Mouse (Mus musculus) CH12.LX (cell line): ENCODE data around the gene Rybp. TPM values are rescaled to one million over a fixed set of nuclear protein-coding genes. Genes with fewer than 3 reads are reported as not detected.

Experiments
- DNase-seq: peaks from one replicate; pipeline ENCODE4 v3.0.0-alpha.2; 2013; ENCODE audit errors: extremely low read depth
- H3K27ac ChIP-seq: 2 replicates; pipeline ENCODE4 v1.5.1; 2012; ENCODE audit warnings: low read depth, mild to moderate bottlenecking, control low read depth, moderate library complexity; ENCODE audit not compliant: insufficient read depth
- H3K27me3 ChIP-seq: replicated peaks from 2 replicates; pipeline ENCODE3; 2012; ENCODE audit warnings: inconsistent platforms
- H3K36me3 ChIP-seq, 2 experiments: replicated peaks in 1 of 2; 2 replicates each; pipeline versions ENCODE3 to v1.6.1; 2012; ENCODE audit warnings: inconsistent platforms in 1 of 2, low read length in 1 of 2, mild to moderate bottlenecking in 1 of 2, mixed read lengths in 1 of 2, moderate library complexity in 1 of 2; ENCODE audit not compliant: control insufficient read depth in 1 of 2, insufficient read depth in 1 of 2
- H3K4me1 ChIP-seq, 2 experiments: 2 replicates each; pipeline ENCODE4 v1.6.1; 2012; ENCODE audit warnings: inconsistent platforms in 1 of 2, moderate library complexity in 1 of 2; ENCODE audit not compliant: insufficient read depth in 2 of 2, control insufficient read depth in 1 of 2
- H3K4me2 ChIP-seq: 2 replicates; pipeline ENCODE4 v1.6.1; 2012; ENCODE audit warnings: low read depth, mild to moderate bottlenecking, control low read depth; ENCODE audit not compliant: poor library complexity, insufficient read depth, severe bottlenecking
- H3K4me3 ChIP-seq, 3 experiments: fragments of 150-350 bp in 1 of 3; sonication (generic) in 1 of 3; replicated peaks in 1 of 3; 2 replicates each; pipeline versions ENCODE3 to v1.5.1; 2011 to 2012; ENCODE audit warnings: low read depth in 2 of 3, low read length in 2 of 3, mild to moderate bottlenecking in 2 of 3, moderate library complexity in 2 of 3, control low read depth in 1 of 3, improper control_type of control experiment in 1 of 3, inconsistent platforms in 1 of 3, mixed read lengths in 1 of 3; ENCODE audit not compliant: poor library complexity in 1 of 3
- H3K79me2 ChIP-seq: replicated peaks from 2 replicates; pipeline ENCODE4 v1.6.1; 2012; ENCODE audit warnings: mild to moderate bottlenecking, moderate library complexity; ENCODE audit not compliant: control insufficient read depth, poor library complexity, insufficient read depth, severe bottlenecking; ENCODE audit errors: extremely low read depth
- H3K9ac ChIP-seq: 2 replicates; pipeline ENCODE4 v1.6.1; 2012; ENCODE audit warnings: low read depth, mild to moderate bottlenecking, control low read depth, moderate library complexity; ENCODE audit not compliant: insufficient read depth
- H3K9me3 ChIP-seq: replicated peaks from 2 replicates; pipeline ENCODE3; 2012; ENCODE audit warnings: low read length, inconsistent platforms, mixed read lengths
- BHLHE40 ChIP-seq: IDR thresholded peaks from 2 replicates; pipeline ENCODE4 v1.6.1; 2011; ENCODE audit warnings: mild to moderate bottlenecking, low read depth, low read length, improper control_type of control experiment
- CHD2 ChIP-seq: IDR thresholded peaks from 2 replicates; pipeline ENCODE4 v1.6.1; 2011; ENCODE audit warnings: low read length, improper control_type of control experiment
- E2F4 ChIP-seq: IDR thresholded peaks from 2 replicates; pipeline ENCODE4 v1.6.1; 2011; ENCODE audit warnings: low read depth, low read length, improper control_type of control experiment; ENCODE audit not compliant: insufficient replicate concordance
- IRF4 ChIP-seq: IDR thresholded peaks from 2 replicates; pipeline ENCODE4 v1.6.1; 2014; ENCODE audit warnings: low read depth, mild to moderate bottlenecking, inconsistent platforms, low read length, improper control_type of control experiment
- JUN ChIP-seq: IDR thresholded peaks from 2 replicates; pipeline ENCODE4 v1.6.1; 2011; ENCODE audit warnings: low read depth, mild to moderate bottlenecking, low read length, improper control_type of control experiment, moderate library complexity; ENCODE audit not compliant: insufficient read depth
- KAT2A ChIP-seq: IDR thresholded peaks from 2 replicates; pipeline ENCODE4 v1.6.1; 2012; ENCODE audit warnings: low read length, improper control_type of control experiment, inconsistent platforms; ENCODE audit not compliant: insufficient replicate concordance
- MEF2A ChIP-seq: IDR thresholded peaks from 2 replicates; pipeline ENCODE4 v1.6.1; 2014; ENCODE audit warnings: low read depth, mild to moderate bottlenecking, inconsistent platforms, low read length, improper control_type of control experiment, borderline replicate concordance
- PAX5 ChIP-seq: IDR thresholded peaks from 2 replicates; pipeline ENCODE4 v1.6.1; 2012; ENCODE audit warnings: low read length, inconsistent platforms, mixed read lengths
- POLR2A ChIP-seq: IDR thresholded peaks from 2 replicates; pipeline ENCODE4 v1.6.1; 2011; ENCODE audit warnings: low read depth, mild to moderate bottlenecking, improper control_type of control experiment, low read length
- RAD21 ChIP-seq: IDR thresholded peaks from 2 replicates; pipeline ENCODE4 v1.6.1; 2011; ENCODE audit warnings: low read depth, mild to moderate bottlenecking, low read length, improper control_type of control experiment, moderate library complexity
- RCOR1 ChIP-seq: conservative IDR thresholded peaks from 2 replicates; pipeline ENCODE4 v1.6.1; 2012; ENCODE audit warnings: low read depth, mild to moderate bottlenecking, inconsistent platforms, low read length, improper control_type of control experiment
- SIN3A ChIP-seq: IDR thresholded peaks from 2 replicates; pipeline ENCODE4 v1.6.1; 2012; ENCODE audit warnings: low read length, improper control_type of control experiment, inconsistent platforms
- SMC3 ChIP-seq: IDR thresholded peaks from 2 replicates; pipeline ENCODE4 v1.6.1; 2011; ENCODE audit warnings: low read depth, low read length, improper control_type of control experiment
- UBTF ChIP-seq: IDR thresholded peaks from 2 replicates; pipeline ENCODE4 v1.6.1; 2012; ENCODE audit warnings: low read depth, mild to moderate bottlenecking, inconsistent platforms, low read length, improper control_type of control experiment, moderate library complexity
- USF1 ChIP-seq: IDR thresholded peaks from 2 replicates; pipeline ENCODE4 v1.6.1; 2014; ENCODE audit warnings: low read depth, mild to moderate bottlenecking, inconsistent platforms, low read length, improper control_type of control experiment
- USF2 ChIP-seq: conservative IDR thresholded peaks from 2 replicates; pipeline ENCODE4 v1.6.1; 2011; ENCODE audit warnings: low read depth, low read length, improper control_type of control experiment
- ZC3H11A ChIP-seq: IDR thresholded peaks from 2 replicates; pipeline ENCODE4 v1.6.1; 2012; ENCODE audit warnings: low read depth, mild to moderate bottlenecking, inconsistent platforms, low read length, improper control_type of control experiment
- ZKSCAN1 ChIP-seq: IDR thresholded peaks from 2 replicates; pipeline ENCODE4 v1.6.1; 2012; ENCODE audit warnings: low read depth, inconsistent platforms, low read length, improper control_type of control experiment, borderline replicate concordance
- ZMIZ1 ChIP-seq: IDR thresholded peaks from 2 replicates; pipeline ENCODE4 v1.6.1; 2012; ENCODE audit warnings: low read depth, mild to moderate bottlenecking, inconsistent platforms, low read length, improper control_type of control experiment
- dilution Hi-C: fragments of 300-500 bp; cut with MboI; formaldehyde crosslinking; loops from 2 replicates; pipeline ENCODE4 v1.14.3; 2020; ENCODE audit warnings: low sequenced_read_pairs; ENCODE audit not compliant: extremely low pct_unique_long_range_greater_than_20kb, extremely low pct_ligation_motif_present
- in situ Hi-C: fragments of 300-500 bp; cut with MboI; formaldehyde crosslinking; loops from 3 replicates; pipeline ENCODE4 v1.14.3; 2019; ENCODE audit warnings: low sequenced_read_pairs, low pct_ligation_motif_present, low pct_unique_long_range_greater_than_20kb, mixed read lengths
- polyA plus RNA-seq: library from polyadenylated mRNA; unstranded; fragments of >175 nt; gene quantifications from 2 replicates; pipeline ENCODE4 v1.2.1, GENCODE M21; 2012; ENCODE audit warnings: low read depth; ENCODE audit not compliant: insufficient read length
- total RNA-seq, 2 experiments: library from RNA; depleted of rRNA; stranded (reverse); fragments of 300-350 nt in 1 of 2; fragments of >200 nt in 1 of 2; gene quantifications; 2 replicates each; pipeline ENCODE4 v1.2.3; 2012 to 2014

The Rybp gene
- total and polyA plus RNA-seq, 3 experiments, result 9.1 to 27.4 (median 23.6) TPM

DNA sequence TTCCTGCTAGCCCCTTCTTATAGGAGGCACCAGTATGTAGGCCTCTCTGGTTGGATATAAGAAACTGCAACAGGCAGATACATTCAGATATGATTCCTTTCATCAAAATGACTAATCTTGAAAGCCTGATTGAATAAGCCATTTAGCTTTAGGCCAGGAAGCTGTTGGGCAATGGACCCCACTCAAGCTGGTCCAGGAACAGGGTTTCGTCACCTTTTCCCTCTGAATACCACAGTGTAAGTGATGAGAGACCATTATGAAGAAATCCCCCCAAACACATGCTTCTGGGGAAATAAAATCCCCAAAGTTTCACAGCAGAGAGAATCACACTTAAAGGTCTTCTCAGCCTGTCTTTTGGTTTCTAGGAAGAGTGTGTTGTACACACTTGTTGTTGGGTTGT lies 23.9 kb upstream of the Rybp start:
- Histone ChIP-seq H3K27me3 (no peaks in the 10 kb centered on the region), H3K27ac (no peak overlapping the region), H3K36me3 (no peaks in the 10 kb centered on the region), H3K4me2 (no peak overlapping the region), H3K9me3 (no peaks in the 10 kb centered on the region), H3K4me1 (no peaks in the 10 kb centered on the region), H3K4me3 (no peak overlapping the region), H3K9ac (no peak overlapping the region), H3K79me2 (no peaks in the 10 kb centered on the region)
- DNase-seq, result no peak
- dilution Hi-C loops, result no loop called here
- no peak for TF ChIP-seq KAT2A
- in situ Hi-C loops, result no loop called here

DNA sequence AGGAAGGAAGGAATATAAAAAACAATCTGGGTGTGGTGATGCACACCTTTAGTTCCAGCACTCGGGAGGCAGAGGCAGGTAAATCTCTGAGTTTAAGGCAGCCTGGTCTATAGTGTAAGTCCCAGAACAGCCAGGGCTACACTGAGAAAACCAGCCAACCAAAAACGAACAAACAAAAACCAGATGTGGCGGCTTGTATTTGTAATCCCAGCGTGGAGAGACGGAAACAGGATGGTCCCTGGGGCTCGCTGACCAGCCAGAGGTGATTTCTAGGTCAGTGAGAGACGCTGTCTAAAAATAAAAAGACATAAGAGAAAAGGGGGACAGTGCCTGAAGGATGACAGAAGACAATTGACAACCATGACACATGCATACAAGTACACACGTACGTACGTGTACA lies 17.5 kb upstream of the Rybp start:
- no peak for DNase-seq
- Histone ChIP-seq H3K27me3 (peaks cover 2% of the 10 kb centered on the region), H3K36me3 (no peaks in the 10 kb centered on the region), H3K4me3 (no peak overlapping the region), H3K27ac (no peak overlapping the region), H3K9me3 (no peaks in the 10 kb centered on the region), H3K9ac (no peak overlapping the region), H3K4me2 (no peak overlapping the region), H3K4me1 (0 out of 4 replicates have a peak, but pooled peaks cover 0 to 3% of the 10 kb centered on the region in 2 experiments), H3K79me2 (no peaks in the 10 kb centered on the region)
- TF ChIP-seq KAT2A (no peak), RAD21 (no peak), BHLHE40 (no peak), USF1 (no peak), MEF2A (no peak), UBTF (no peak), RCOR1 (no peak), JUN (no peak), ZMIZ1 (no peak), ZC3H11A (no peak), E2F4 (no peak), USF2 (no peak)
- in situ Hi-C loops, result no loop called here
- dilution Hi-C loops, result no loop called here

- no peak overlapping the region for H3K9ac ChIP-seq
- H3K9me3 ChIP-seq, result no peaks in the 10 kb centered on the region
- no peak for TF ChIP-seq CHD2
- no peak for TF ChIP-seq PAX5
- TF ChIP-seq SMC3, result no peak
- no peak for TF ChIP-seq JUN
- TF ChIP-seq ZKSCAN1, result no peak
- no peak for TF ChIP-seq E2F4
- no peak for TF ChIP-seq RAD21
- TF ChIP-seq ZC3H11A, result no peak
- TF ChIP-seq USF1, result no peak
- TF ChIP-seq SIN3A, result no peak
- no peak for TF ChIP-seq IRF4
- no peak for TF ChIP-seq POLR2A
- dilution Hi-C loops, result no loop called here
- in situ Hi-C loops, result no loop called here
- H3K4me2 ChIP-seq, result no peak overlapping the region
- no peak overlapping the region for H3K4me3 ChIP-seq
- no peak for DNase-seq
- no peaks in the 10 kb centered on the region for H3K79me2 ChIP-seq
- H3K4me1 ChIP-seq, result 0 out of 4 replicates have a peak, but pooled peaks cover 0 to 3% of the 10 kb centered on the region in 2 experiments
- H3K36me3 ChIP-seq, result no peaks in the 10 kb centered on the region
- H3K27me3 ChIP-seq, result peaks cover 2% of the 10 kb centered on the region
- no peak overlapping the region for H3K27ac ChIP-seq
Measured at GRCm38 (mm10) chr6:100301410-100302108, 14.3 kb upstream of the Rybp start.
